Mouse (Mus musculus): ENCODE measurements around the gene Cnpy3.

- no peak for TF ChIP-seq POLR2A (IDR thresholded peaks at IDR 0.05; ENCODE audit: control insufficient read depth, extremely low read depth, insufficient read depth, low read length, poor library complexity)
- no peak for TF ChIP-seq CTCF (IDR thresholded peaks at IDR 0.05; ENCODE audit: borderline replicate concordance, control insufficient read depth, extremely low read depth, insufficient read depth, low read length, poor library complexity)
Measured at GRCm38 (mm10) chr17:46745506-46745905, 6.5 kb downstream of the Cnpy3 start.

Measured in thymus, adult 2 months (tissue).